Mouse (Mus musculus) MEL (cell line): ENCODE data around the gene Tubg2. TPM values are rescaled to one million over a fixed set of nuclear protein-coding genes. Genes with fewer than 3 reads are reported as not detected.

ENCODE experiments used
- DNase-seq: peaks from one replicate; pipeline ENCODE4 v3.0.0; 2011; ENCODE audit warnings: low read depth, low spot score
- H3K27ac ChIP-seq: 2 replicates; pipeline ENCODE4 v1.5.1; 2012; ENCODE audit warnings: low read depth, mild to moderate bottlenecking, control low read depth, low read length, moderate library complexity; ENCODE audit not compliant: control insufficient read depth
- H3K27me3 ChIP-seq, 2 experiments: fragments of 150-350 bp in 1 of 2; sonication (generic) in 1 of 2; 2 replicates each; pipeline ENCODE4 v1.6.1; 2012; ENCODE audit warnings: low read length in 2 of 2, mild to moderate bottlenecking in 2 of 2, improper control_type of control experiment in 1 of 2, moderate library complexity in 1 of 2; ENCODE audit not compliant: insufficient read depth in 2 of 2, control insufficient read depth in 1 of 2
- H3K36me3 ChIP-seq, 2 experiments: 2 replicates each; pipeline ENCODE4 v1.6.1; 2012 to 2014; ENCODE audit warnings: low read length in 2 of 2, improper control_type of control experiment in 1 of 2, inconsistent platforms in 1 of 2, mild to moderate bottlenecking in 1 of 2; ENCODE audit not compliant: insufficient read depth in 2 of 2, control insufficient read depth in 1 of 2
- H3K4me1 ChIP-seq, 2 experiments: fragments of 150-350 bp in 1 of 2; sonication (generic) in 1 of 2; 2 replicates each; pipeline ENCODE4 v1.6.1; 2012; ENCODE audit warnings: low read length in 2 of 2, improper control_type of control experiment in 1 of 2, mild to moderate bottlenecking in 1 of 2; ENCODE audit not compliant: insufficient read depth in 2 of 2, control insufficient read depth in 1 of 2
- H3K4me3 ChIP-seq, 2 experiments: fragments of 150-350 bp in 1 of 2; sonication (generic) in 1 of 2; 2 replicates each; pipeline ENCODE4 v1.5.1; 2012; ENCODE audit warnings: low read depth in 2 of 2, low read length in 2 of 2, mild to moderate bottlenecking in 2 of 2, moderate library complexity in 2 of 2, control low read depth in 1 of 2, improper control_type of control experiment in 1 of 2; ENCODE audit not compliant: control insufficient read depth in 1 of 2, insufficient read depth in 1 of 2
- H3K79me2 ChIP-seq: 2 replicates; pipeline ENCODE4 v1.6.1; 2012; ENCODE audit warnings: mild to moderate bottlenecking, low read length, moderate library complexity; ENCODE audit not compliant: control insufficient read depth, poor library complexity, insufficient read depth
- H3K9ac ChIP-seq: 2 replicates; pipeline ENCODE4 v1.6.1; 2012; ENCODE audit warnings: low read depth, mild to moderate bottlenecking, control low read depth, low read length, moderate library complexity; ENCODE audit not compliant: control insufficient read depth, poor library complexity, severe bottlenecking
- H3K9me3 ChIP-seq: fragments of 150-350 bp; sonication (generic); replicated peaks from 2 replicates; pipeline ENCODE4 v1.6.1; 2012; ENCODE audit warnings: mild to moderate bottlenecking, low read length, improper control_type of control experiment, moderate library complexity; ENCODE audit not compliant: insufficient read depth
- CHD1 ChIP-seq: IDR thresholded peaks from 2 replicates; pipeline ENCODE4 v1.6.1; 2012; ENCODE audit warnings: low read depth, mild to moderate bottlenecking, inconsistent platforms, low read length, improper control_type of control experiment
- CHD2 ChIP-seq: IDR thresholded peaks from 2 replicates; pipeline ENCODE4 v1.6.1; 2011; ENCODE audit warnings: low read length, improper control_type of control experiment
- CTCF ChIP-seq, 3 experiments: IDR thresholded peaks in 2 of 3; conservative IDR thresholded peaks in 1 of 3; 2 replicates each; pipeline ENCODE4 v1.5.1; 2011 to 2012; ENCODE audit warnings: low read length in 3 of 3, low read depth in 2 of 3, mild to moderate bottlenecking in 2 of 3, improper control_type of control experiment in 1 of 3, inconsistent platforms in 1 of 3, mixed read lengths in 1 of 3, moderate library complexity in 1 of 3; ENCODE audit not compliant: control insufficient read depth in 1 of 3, insufficient read depth in 1 of 3, poor library complexity in 1 of 3, severe bottlenecking in 1 of 3
- E2F4 ChIP-seq: IDR thresholded peaks from 2 replicates; pipeline ENCODE4 v1.6.1; 2011; ENCODE audit warnings: low read depth, low read length, improper control_type of control experiment, borderline replicate concordance
- ETS1 ChIP-seq: IDR thresholded peaks from 2 replicates; pipeline ENCODE4 v1.6.1; 2012; ENCODE audit warnings: low read depth, mild to moderate bottlenecking, inconsistent platforms, low read length, improper control_type of control experiment, moderate library complexity
- GABPA ChIP-seq: IDR thresholded peaks from 2 replicates; pipeline ENCODE4 v1.6.1; 2012; ENCODE audit warnings: low read depth, mild to moderate bottlenecking, inconsistent platforms, low read length, improper control_type of control experiment, moderate library complexity
- GATA1 ChIP-seq: IDR thresholded peaks from 2 replicates; pipeline ENCODE4 v1.6.1; 2011; ENCODE audit warnings: low read depth, low read length, improper control_type of control experiment
- JUND ChIP-seq: IDR thresholded peaks from 2 replicates; pipeline ENCODE4 v1.6.1; 2011; ENCODE audit warnings: low read depth, mild to moderate bottlenecking, improper control_type of control experiment, low read length
- KAT2A ChIP-seq: conservative IDR thresholded peaks from 2 replicates; pipeline ENCODE4 v1.6.1; 2012; ENCODE audit warnings: low read depth, low read length, improper control_type of control experiment, inconsistent platforms
- MAZ ChIP-seq: IDR thresholded peaks from 2 replicates; pipeline ENCODE4 v1.6.1; 2012; ENCODE audit warnings: low read depth, mild to moderate bottlenecking, inconsistent platforms, low read length, improper control_type of control experiment
- MEF2A ChIP-seq: IDR thresholded peaks from 2 replicates; pipeline ENCODE4 v1.6.1; 2014; ENCODE audit warnings: low read depth, mild to moderate bottlenecking, inconsistent platforms, low read length, improper control_type of control experiment; ENCODE audit not compliant: poor library complexity, insufficient replicate concordance, severe bottlenecking; ENCODE audit errors: extremely low read depth
- POLR2A ChIP-seq, 2 experiments: IDR thresholded peaks; 2 replicates each; pipeline ENCODE4 v1.6.1; 2011 to 2012; ENCODE audit warnings: low read length in 2 of 2, mild to moderate bottlenecking in 2 of 2, control low read depth in 1 of 2, improper control_type of control experiment in 1 of 2, low read depth in 1 of 2, moderate library complexity in 1 of 2; ENCODE audit not compliant: control insufficient read depth in 1 of 2, insufficient read depth in 1 of 2, poor library complexity in 1 of 2
- POLR2AphosphoS2 ChIP-seq: IDR thresholded peaks from 2 replicates; pipeline ENCODE4 v1.6.1; 2011; ENCODE audit warnings: low read length, improper control_type of control experiment
- POLR2AphosphoS5 ChIP-seq: IDR thresholded peaks from 2 replicates; pipeline ENCODE4 v1.6.1; 2012; ENCODE audit warnings: low read depth, borderline replicate concordance, mild to moderate bottlenecking, inconsistent platforms, low read length, moderate library complexity, mixed read lengths
- RAD21 ChIP-seq: IDR thresholded peaks from 2 replicates; pipeline ENCODE4 v1.6.1; 2011; ENCODE audit warnings: mild to moderate bottlenecking, low read depth, low read length, improper control_type of control experiment
- RCOR1 ChIP-seq: IDR thresholded peaks from 2 replicates; pipeline ENCODE4 v1.6.1; 2012; ENCODE audit warnings: low read depth, mild to moderate bottlenecking, inconsistent platforms, low read length, improper control_type of control experiment
- TBP ChIP-seq: IDR thresholded peaks from 2 replicates; pipeline ENCODE4 v1.8.0; 2011; ENCODE audit warnings: low read depth, low read length, improper control_type of control experiment
- TCF12 ChIP-seq: IDR thresholded peaks from 2 replicates; pipeline ENCODE4 v1.6.1; 2014; ENCODE audit warnings: low read depth, mild to moderate bottlenecking, inconsistent platforms, low read length, improper control_type of control experiment, moderate library complexity
- UBTF ChIP-seq: IDR thresholded peaks from 2 replicates; pipeline ENCODE4 v1.6.1; 2012; ENCODE audit warnings: low read depth, mild to moderate bottlenecking, inconsistent platforms, low read length, improper control_type of control experiment, moderate library complexity, borderline replicate concordance; ENCODE audit not compliant: insufficient read depth
- USF2 ChIP-seq, 2 experiments: IDR thresholded peaks; 2 replicates each; pipeline ENCODE4 v1.6.1; 2011 to 2012; ENCODE audit warnings: improper control_type of control experiment in 2 of 2, low read length in 2 of 2, borderline replicate concordance in 1 of 2, inconsistent platforms in 1 of 2, low read depth in 1 of 2, mild to moderate bottlenecking in 1 of 2; ENCODE audit not compliant: insufficient read depth in 1 of 2
- ZC3H11A ChIP-seq: IDR thresholded peaks from 2 replicates; pipeline ENCODE4 v1.6.1; 2012; ENCODE audit warnings: low read depth, mild to moderate bottlenecking, inconsistent platforms, low read length, improper control_type of control experiment
- ZMIZ1 ChIP-seq: IDR thresholded peaks from 2 replicates; pipeline ENCODE4 v1.6.1; 2012; ENCODE audit warnings: low read depth, mild to moderate bottlenecking, inconsistent platforms, low read length, improper control_type of control experiment, moderate library complexity
- polyA plus RNA-seq, 2 experiments: library from polyadenylated mRNA; stranded (reverse) in 1 of 2; unstranded in 1 of 2; fragments of >175 nt in 1 of 2; fragments of >200 nt in 1 of 2; gene quantifications; 2 replicates each; pipeline versions ENCODE4 v1.2.1 to v1.2.4; 2012; ENCODE audit warnings: low replicate concordance in 2 of 2, low read depth in 1 of 2; ENCODE audit not compliant: insufficient read length in 2 of 2, insufficient read depth in 1 of 2, missing spikeins in 1 of 2
- total RNA-seq: library from RNA; depleted of rRNA; stranded (reverse); fragments of 300-350 nt; gene quantifications from 2 replicates; pipeline ENCODE4 v1.2.3, GENCODE M21; 2012

Gene Tubg2
- total and polyA plus RNA-seq, 3 experiments, result not detected

- DNase-seq, result no peak
- Histone ChIP-seq H3K27ac (no peak overlapping the region), H3K27me3 (no peaks in the 10 kb centered on the region), H3K79me2 (no peaks in the 10 kb centered on the region), H3K9ac (no peak overlapping the region), H3K4me1 (peaks cover 5 to 13% of the 10 kb centered on the region in 2 experiments), H3K4me3 (no peak overlapping the region), H3K9me3 (no peaks in the 10 kb centered on the region), H3K36me3 (peaks cover 0 to 13% of the 10 kb centered on the region in 2 experiments; a peak in 2 of 4 replicates)
- TF ChIP-seq POLR2AphosphoS2 (no peak), UBTF (no peak), RAD21 (no peak), MAZ (no peak), CHD2 (no peak), GATA1 (no peak), ZC3H11A (no peak), JUND (no peak), GABPA (no peak), CHD1 (no peak), TCF12 (no peak), POLR2A (IDR thresholded peaks at IDR 0.05; ENCODE audit: control insufficient read depth in 1 of 2, insufficient read depth in 1 of 2, low read depth in 1 of 2, low read length in 2 of 2, poor library complexity in 1 of 2) (no peak), KAT2A (no peak), MEF2A (no peak), ETS1 (no peak), USF2 (IDR thresholded peaks at IDR 0.05; ENCODE audit: borderline replicate concordance in 1 of 2, insufficient read depth in 1 of 2, low read depth in 1 of 2, low read length in 2 of 2) (no peak), E2F4 (no peak)
Observed at GRCm38 (mm10) chr11:101185441-101185840, 29.7 kb downstream of the Tubg2 start.

GRCm38 (mm10) chr11:101186526-101187247 is 31.0 kb downstream of the Tubg2 start:
- Histone ChIP-seq H3K9me3 (no peaks in the 10 kb centered on the region), H3K27ac (no peak overlapping the region), H3K9ac (no peak overlapping the region), H3K27me3 (no peaks in the 10 kb centered on the region), H3K79me2 (no peaks in the 10 kb centered on the region), H3K4me3 (no peak overlapping the region), H3K36me3 (peaks cover 0 to 23% of the 10 kb centered on the region in 2 experiments; a peak in 2 of 4 replicates), H3K4me1 (peaks cover 10 to 26% of the 10 kb centered on the region in 2 experiments)
- no peak for DNase-seq
- TF ChIP-seq CTCF (IDR thresholded peaks at IDR 0.05 in 2 of 3, conservative IDR thresholded peaks at IDR 0.05 in 1 of 3; ENCODE audit: control insufficient read depth in 1 of 3, insufficient read depth in 1 of 3, low read depth in 2 of 3, low read length in 3 of 3, poor library complexity in 1 of 3, severe bottlenecking in 1 of 3), result no peak
- no peak for TF ChIP-seq ZMIZ1
- TF ChIP-seq E2F4, result no peak
- TF ChIP-seq TBP, result no peak
- TF ChIP-seq POLR2A (IDR thresholded peaks at IDR 0.05; ENCODE audit: control insufficient read depth in 1 of 2, insufficient read depth in 1 of 2, low read depth in 1 of 2, low read length in 2 of 2, poor library complexity in 1 of 2), result no peak
- no peak for TF ChIP-seq POLR2AphosphoS5
- TF ChIP-seq MAZ, result no peak
- TF ChIP-seq RCOR1, result no peak
